Mouse (Mus musculus) CD4-positive helper T cell, adult 2 months (primary cell): ENCODE results near the gene Gpr35.
A peak's percentile ranks its signal among the peaks of the same experiment; 100 is the strongest.

Source experiments
- DNase-seq: peaks from one replicate; pipeline ENCODE4 v3.0.0-alpha.2; 2012; ENCODE audit warnings: low read depth, missing footprints, low spot score

Gene Gpr35

GRCm38 (mm10) chr1:92981056-92981845, 30.6 kb downstream of the Gpr35 start:
- no peak for DNase-seq

GRCm38 (mm10) chr1:92982931-92983605, 32.4 kb downstream of the Gpr35 start:
- DNase-seq, result no peak

DNA sequence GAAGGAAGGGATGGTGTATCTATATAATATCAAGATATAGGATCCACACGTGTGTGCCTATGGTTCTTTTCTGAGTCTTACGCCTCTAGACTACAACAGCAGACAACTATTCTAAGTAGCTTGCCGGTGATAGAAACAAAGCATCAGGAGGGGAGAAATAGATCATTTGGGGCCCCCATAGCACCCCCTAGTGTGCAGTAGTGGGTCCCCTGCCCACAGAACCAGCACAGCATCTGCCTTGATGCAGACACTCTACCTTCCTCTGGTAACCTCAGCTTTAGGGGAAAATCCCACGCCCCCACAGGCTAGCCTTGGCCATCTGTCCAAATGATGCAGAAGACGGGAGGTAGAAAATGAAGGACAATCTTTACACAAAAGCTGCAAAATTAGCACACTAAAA, 34.3 kb downstream of the Gpr35 start:
- DNase-seq, result no peak

- no peak for DNase-seq
Observed at GRCm38 (mm10) chr1:92988894-92989293, 38.2 kb downstream of the Gpr35 start.

DNA sequence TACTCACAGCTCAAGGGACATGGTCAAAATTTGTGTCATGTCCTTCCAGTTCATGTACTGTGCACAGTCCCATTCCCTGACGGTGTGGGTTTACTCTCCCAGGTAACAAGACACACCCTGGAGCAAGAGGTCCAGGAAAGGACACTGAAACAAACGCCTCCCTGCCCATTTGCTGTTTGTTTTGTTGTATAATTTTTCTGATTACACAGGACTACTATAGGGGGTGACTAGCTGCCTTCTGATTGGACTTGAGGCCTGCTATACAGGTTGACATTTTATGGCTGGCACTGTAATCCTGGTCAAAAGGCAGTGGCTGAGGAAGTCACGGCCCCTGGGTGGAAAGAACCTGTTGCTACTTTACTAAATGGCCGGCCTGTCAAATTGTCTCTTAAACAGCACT, 39.2 kb downstream of the Gpr35 start:
- DNase-seq, result no peak

GRCm38 (mm10) chr1:92992214-92992855, 41.7 kb downstream of the Gpr35 start:
- no peak for DNase-seq

- DNase-seq, result no peak
Observed at GRCm38 (mm10) chr1:92992880-92993279, 42.2 kb downstream of the Gpr35 start.

DNA sequence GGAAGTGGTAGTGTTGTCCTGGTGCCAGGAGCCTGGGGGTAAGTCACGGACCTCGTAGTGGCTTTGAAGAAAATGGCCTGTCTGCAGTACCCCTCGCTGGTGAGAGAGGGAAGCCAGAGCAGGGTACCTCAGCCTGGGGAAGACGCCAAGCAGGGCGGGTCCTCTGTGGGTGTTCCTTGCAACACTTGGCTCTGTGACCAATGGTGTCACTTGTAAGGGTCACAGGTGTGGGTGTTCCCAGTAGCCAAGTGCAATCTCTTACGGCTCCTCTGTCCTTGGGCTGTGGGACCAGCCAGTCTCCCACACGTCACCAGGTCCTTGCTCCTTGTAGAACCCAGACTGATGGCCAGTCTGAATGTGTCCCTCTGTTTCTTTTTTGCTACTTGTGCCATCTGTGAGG, 55.4 kb downstream of the Gpr35 start, which contains the start of gene Aqp12:
Gene Aqp12 (plus strand): TSS at position 274 of the 400 bp plus-strand sequence.
- DNase-seq, result no peak

DNA sequence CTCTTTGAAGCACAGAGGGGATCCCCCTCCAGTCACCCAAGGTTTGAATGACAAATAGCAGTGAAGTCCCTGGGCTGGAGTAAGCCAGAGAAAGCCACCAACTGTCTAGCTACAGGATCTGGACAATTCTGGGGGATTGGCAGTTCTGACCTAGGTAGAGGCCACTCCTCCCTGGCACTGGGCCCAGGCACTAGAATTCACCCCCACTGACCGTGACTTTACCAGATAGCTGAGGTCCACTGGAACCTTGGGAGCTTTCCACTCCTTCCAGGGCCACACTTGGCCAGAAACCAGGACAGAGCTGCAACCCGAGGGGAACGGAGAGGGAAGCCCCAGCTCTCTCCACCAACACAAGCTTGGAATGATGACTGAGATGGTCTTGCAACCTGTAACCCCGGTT, 58.5 kb downstream of the Gpr35 start:
- no peak for DNase-seq

DNA sequence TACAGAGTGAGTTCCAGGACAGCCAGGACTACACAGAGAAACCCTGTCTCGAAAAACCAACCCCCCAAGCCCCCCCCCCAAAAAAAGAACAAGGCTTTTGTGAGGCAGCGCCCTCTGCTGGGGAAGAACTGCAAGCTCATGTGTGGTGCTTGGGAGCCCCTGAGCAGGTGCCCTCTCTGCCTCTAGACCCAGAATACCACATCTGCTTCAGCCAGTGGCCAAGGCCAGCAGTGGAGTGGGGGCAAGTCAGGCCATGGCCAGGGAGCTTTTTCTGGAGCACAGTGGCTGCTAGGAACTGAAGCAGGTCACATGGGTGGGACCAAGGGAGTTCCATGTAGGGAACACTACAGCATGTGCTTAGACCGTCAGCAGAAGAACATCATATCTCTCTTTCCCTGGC, 60.1 kb downstream of the Gpr35 start:
- no peak for DNase-seq

GRCm38 (mm10) chr1:93012103-93012585, 61.5 kb downstream of the Gpr35 start:
- DNase-seq, result no peak

DNA sequence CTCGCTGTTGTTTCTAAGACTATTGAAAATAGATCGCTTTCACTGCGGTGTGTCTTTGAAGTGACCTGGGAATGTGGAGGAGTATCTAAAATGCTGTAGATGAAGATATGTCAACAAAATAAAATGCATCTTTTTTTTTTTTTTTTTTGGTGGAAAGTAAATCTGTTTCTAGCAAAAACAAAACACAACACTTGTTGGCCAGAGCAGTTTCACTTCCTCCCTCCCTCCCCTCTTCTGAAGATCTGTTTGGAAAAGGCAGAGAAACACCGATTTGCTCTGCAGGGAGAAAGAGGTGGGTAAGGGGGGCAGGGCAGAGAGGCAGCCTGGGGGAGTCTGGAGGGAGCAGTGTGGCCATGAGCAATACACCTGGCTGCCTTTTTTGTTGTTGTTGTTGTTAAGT, 62.7 kb downstream of the Gpr35 start:
- DNase-seq, result no peak

DNA sequence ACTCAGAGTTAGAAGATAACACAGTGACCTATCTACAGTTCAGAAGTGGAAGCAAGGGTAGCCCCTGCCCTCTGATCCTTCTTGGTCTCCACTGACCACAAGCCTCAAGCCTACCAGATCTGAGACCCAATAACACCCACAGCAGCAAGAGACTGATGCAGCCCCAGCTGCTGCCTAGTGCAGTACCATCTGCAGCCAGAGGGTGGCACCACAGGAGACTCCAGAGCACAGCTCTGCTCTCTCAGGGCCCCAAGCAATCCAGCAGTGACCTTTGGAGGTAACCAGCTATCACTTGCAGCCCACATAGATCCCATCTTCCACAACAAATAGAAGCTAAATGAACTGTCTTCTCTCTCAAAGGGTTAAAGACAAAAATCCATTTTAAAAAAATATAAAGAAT, 63.8 kb downstream of the Gpr35 start:
- DNase-seq, result peak; percentile 27

GRCm38 (mm10) chr1:93015136-93015535, 64.5 kb downstream of the Gpr35 start:
- no peak for DNase-seq

DNA sequence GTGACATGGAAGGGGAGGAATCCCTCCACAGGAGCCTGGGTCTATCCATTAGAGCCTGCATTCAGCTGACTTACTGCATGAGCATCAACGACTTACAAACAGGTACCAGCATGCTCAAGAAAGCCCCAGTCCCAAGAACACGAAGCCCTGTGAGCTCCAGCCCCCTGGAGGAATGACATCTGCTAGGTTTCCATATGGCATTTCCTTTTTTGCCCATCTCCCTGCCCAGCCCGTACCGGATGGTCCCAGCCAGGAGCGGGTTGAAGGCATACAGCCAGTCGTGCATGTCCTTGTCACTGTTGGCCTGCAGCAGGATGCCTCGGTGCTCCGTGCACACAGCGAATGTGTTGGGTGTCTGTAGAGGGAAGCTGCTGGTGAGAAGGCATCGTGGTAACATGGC, 68.1 kb downstream of the Gpr35 start:
- DNase-seq, result no peak

DNA sequence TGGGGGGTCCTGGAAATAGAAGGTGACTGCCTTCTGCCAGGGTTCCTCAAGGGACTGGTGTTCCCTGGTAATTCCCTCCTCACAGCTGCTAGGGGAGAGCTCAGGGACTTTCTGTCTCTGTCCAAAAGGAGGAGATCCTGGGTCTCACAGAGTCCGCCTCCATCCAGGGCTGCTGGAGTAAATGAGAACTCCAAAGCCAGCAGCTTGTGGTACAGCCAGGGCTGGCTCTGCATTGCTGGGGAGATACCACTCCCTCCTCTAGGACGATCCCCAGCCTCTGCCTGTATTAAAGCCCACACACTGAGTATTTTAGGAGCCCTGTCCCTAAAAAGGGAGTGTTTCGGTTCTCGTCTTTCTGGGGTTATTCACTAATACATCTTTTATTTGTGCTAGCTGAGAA, 69.9 kb downstream of the Gpr35 start:
- DNase-seq, result no peak

DNA sequence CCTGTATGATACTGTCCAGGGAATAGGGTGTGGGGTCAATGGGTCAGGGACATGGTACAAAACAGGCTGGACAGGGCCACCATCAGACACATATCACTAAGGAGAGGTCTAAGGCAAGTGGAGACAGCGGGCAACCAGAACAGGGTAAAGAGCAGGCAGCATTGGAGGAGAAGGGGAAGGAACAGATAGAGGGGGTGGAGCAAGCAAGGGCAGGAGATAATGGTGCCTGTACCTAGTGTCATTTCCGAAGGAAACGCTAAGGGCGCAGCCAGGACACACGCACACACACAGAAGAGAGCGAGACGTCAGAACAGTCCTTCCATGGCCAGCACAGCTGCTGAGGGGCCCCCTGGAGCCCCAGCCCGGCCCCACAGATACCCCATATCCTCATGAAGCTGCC, 75.9 kb downstream of the Gpr35 start:
- DNase-seq, result no peak

DNA sequence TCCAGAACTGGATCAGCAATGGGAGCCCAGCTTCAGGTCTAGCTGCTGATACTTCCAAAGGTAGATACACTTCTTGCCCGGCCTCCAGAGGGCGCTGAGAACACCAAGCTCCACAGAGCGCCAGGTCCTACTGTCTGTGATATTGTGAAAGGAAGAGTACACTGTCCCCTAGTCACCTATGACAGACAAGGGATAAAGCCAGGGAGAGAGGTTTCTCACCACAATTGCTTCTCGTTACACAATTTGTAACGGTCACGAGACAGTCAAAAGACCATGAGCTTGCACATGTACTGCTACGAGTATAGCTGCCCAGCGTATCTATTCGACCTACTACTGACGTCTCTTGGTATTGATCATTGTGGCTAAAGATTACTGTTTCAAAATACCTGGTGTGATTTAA, 78.7 kb downstream of the Gpr35 start:
- no peak for DNase-seq

GRCm38 (mm10) chr1:93030060-93030459, 79.4 kb downstream of the Gpr35 start:
- DNase-seq, result no peak

DNA sequence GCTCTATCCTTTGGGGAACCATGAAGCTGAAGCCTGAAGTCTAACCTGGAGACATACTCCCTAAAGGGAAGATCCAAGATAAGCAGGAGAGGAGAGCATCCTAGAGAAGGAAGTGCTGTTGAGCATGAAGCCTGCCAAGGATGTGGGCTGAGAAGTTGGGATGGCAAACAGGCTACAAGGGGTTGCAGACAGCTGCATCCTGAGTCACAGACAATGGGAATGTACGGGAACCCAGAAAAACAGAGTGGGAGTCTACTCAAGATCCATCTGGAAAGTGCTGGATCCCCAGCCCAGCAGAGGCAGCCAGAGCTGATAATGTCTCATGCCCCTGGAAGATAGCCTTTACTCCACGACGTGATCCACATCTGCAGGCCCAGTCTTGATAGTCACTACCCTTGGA, 80.5 kb downstream of the Gpr35 start:
- no peak for DNase-seq

DNA sequence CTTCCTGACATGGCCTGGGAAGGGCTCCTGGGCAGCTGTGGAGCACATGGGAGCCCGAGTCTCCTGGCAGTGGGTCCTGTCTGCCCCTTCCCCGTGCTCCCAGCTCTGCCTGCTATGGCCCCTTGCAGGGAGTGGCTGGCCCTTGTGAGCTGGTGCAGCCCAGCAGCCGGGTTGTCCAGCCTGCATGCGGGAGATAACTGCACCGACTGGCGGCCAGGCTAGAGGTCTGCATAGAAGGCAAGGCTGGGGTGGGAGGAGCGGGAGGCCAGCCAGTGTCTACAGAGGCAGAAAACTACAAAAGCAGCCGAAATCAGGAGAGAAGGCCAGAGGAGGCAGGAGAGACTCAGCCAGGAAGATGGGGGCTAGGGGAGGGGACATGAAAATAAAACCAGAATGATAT, 83.3 kb downstream of the Gpr35 start:
- DNase-seq, result no peak

GRCm38 (mm10) chr1:93035981-93036380, 85.3 kb downstream of the Gpr35 start:
- DNase-seq, result no peak
